Mouse (Mus musculus) mouse embryonic stem cell (cell line): ENCODE data around the gene Chrna9.

Experiments used
- in situ Hi-C, 2 experiments: fragments of 300-500 bp; cut with MboI; formaldehyde crosslinking; loops; 1 replicate in 1 of 2; 3 replicates in 1 of 2; pipeline ENCODE4 v1.14.3; 2019 to 2020; ENCODE audit warnings: low sequenced_read_pairs in 2 of 2, low pct_unique_long_range_greater_than_20kb in 1 of 2, mixed read lengths in 1 of 2; ENCODE audit not compliant: unreplicated experiment in 1 of 2

Gene Chrna9

DNA sequence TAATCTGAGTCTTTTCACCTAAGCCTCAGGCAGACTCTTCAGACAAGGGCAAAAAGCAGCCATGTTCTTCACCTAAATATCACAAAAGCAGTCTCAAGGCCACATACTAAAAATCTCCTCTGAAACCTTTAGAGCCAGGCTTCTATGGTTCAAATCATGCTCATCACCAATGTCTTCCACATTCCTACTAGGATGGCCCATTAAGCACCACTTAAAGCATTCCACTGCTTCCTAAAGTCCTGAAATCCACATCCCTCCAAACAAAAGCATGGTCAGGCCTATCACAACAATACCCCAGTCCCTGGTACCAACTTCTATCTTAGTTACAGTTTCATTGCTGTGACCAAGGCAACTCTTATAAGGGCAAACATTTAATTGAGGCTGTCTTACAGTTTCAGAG is 63.1 kb downstream of the Chrna9 start:
- in situ Hi-C loops: no loop called here

DNA sequence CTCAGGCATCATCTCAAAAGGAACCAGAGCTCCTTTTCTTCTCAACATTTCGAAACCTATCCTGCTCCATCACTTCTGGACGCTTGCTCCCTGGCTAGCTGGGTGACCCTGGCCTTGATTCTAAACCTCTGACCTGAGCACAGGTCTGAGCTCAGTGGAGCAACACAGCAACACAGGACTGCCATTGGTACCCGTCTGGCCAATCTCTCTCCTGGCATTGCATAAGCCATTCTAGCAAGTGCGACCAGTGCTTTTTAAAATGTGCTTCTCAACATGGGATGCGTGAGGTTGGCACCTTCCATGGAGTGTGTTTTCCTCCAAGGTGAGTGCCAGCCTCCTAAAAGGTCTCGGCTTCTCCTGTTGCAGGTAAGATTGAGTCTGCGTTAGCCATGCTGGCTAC is 64.4 kb downstream of the Chrna9 start:
- in situ Hi-C loops: no loop called here

GRCm38 (mm10) chr5:66000074-66000473 is 65.4 kb downstream of the Chrna9 start:
- in situ Hi-C loops: no loop called here

- in situ Hi-C loops: no loop called here
These were observed 65.9 kb downstream of the Chrna9 start for GRCm38 (mm10) chr5:66000567-66001125.

GRCm38 (mm10) chr5:66001232-66001631 is 66.5 kb downstream of the Chrna9 start:
- in situ Hi-C loops: no loop called here

- in situ Hi-C loops: no loop called here
These were observed 69.6 kb downstream of the Chrna9 start, which contains the start of gene 9130230L23Rik for GRCm38 (mm10) chr5:66004134-66004925. 9130230L23Rik (minus strand) TSS chr5:66004285.

DNA sequence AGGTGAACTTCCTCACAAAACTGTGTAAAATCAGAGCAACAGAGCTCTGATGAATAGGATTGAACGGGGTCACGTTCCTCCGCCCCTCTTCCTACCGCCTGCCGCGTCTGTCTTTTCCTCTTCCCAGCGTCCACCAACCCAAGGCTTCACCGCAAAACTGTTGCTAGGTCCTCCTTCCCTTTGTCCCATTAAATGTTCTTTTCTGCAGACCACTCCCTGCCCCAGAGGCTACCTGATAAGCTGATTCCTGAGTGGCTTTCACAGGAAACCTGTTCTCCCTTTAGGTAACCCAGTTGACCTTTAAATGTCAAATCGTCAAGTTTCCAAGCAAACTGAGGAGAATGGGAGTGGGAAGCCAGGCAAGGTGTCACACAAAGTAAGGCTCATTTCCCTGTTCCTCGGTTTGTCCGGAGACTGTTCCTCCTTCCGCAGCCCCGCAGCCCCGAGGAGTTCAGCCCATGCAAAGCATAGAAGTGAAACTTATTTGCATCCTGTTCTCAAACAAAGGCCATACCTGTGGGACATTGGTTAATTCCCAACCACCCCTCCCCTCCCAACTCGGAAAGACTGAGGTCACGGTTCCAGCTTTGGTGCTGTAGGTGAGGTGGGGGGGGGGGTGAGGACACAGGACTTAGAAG is 70.4 kb downstream of the Chrna9 start:
- in situ Hi-C loops: no loop called here

DNA sequence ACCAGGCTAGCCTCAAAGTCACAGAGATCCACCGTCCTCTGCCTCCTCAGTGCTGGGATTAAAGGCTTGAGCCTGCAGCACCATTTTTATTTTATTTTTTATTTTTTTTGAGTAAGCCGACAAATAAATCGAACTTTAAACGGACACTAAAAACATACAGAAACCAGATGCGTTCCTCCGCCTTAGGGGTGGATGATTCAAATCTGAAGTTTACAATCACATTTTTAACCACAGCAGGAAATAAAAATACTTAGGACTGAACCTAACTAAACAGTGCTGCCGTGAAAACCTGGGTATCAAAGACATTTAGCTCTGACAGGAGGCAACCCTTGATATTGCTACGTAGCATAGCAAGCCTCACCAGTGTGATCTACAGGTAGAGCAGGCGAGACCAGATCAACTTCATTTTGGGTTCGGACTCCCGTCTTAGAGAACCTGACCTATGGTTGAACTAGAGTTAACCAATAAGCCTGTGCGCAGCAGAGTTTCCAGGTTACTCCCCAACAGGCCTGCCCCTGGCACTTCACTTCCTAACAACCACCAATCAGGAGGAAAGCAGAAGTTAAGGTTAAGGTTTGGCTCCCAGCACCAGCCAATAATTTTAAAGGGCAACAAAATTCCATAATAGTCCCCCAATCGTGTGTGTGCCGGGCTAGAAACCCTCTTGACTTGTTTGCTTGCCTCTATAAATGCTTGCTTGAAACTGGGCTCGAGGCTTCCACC is 73.7 kb downstream of the Chrna9 start:
- in situ Hi-C loops: no loop called here

- in situ Hi-C loops: no loop called here
These were observed 79.3 kb downstream of the Chrna9 start for GRCm38 (mm10) chr5:66013999-66014398.

GRCm38 (mm10) chr5:66014437-66014836 is 79.7 kb downstream of the Chrna9 start:
- in situ Hi-C loops: no loop called here

DNA sequence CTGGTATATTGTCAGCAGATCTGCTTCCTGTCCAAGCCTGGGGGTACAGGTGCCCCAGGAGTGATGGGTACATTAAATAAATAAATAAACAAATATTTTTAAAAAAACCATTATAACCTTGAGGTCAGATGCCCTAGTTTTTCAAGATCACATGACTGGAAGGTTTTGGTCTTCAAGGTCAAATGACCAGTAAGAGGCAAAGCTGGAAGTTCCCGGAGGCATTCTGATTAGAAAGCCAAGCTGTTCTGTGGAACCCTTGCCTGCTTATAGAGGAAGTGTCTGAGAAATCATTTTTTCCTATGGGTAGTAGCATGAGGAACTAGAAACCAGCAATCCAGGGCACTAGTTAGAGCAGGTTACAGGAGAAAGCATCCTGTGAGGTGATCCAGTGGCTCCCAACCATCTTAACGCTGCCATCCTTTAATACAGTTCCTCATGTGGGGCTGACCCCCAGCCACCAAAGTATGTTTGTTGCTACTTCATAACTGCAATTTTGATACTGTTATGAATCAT is 80.8 kb downstream of the Chrna9 start:
- in situ Hi-C loops: no loop called here

DNA sequence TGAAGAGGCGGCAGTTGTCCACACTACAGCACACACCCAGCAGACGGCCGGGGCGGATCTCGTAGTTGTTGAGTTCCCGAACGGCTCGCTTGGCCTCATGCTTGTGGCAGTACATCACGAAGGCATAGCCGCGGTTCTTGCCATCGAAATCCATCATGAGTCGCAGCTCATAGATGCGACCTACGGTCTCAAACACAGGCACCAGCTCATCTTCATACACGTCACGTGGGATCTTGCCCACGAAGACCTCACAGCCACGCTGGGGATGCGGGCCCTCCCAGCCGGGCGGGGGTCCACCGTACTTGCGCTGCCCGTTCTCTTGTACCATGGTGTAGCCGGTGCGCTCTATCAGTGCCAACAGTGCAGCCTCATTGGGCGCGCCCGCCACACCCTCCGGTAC is 92.1 kb downstream of the Chrna9 start:
- in situ Hi-C loops: no loop called here
